Mouse (Mus musculus) spleen, adult 12 weeks (tissue): ENCODE measurements around the gene Zdhhc14.

Source experiments
- DNase-seq: peaks from one replicate; pipeline ENCODE4 v3.0.0; 2022; ENCODE audit warnings: low spot score

The Zdhhc14 gene

DNA sequence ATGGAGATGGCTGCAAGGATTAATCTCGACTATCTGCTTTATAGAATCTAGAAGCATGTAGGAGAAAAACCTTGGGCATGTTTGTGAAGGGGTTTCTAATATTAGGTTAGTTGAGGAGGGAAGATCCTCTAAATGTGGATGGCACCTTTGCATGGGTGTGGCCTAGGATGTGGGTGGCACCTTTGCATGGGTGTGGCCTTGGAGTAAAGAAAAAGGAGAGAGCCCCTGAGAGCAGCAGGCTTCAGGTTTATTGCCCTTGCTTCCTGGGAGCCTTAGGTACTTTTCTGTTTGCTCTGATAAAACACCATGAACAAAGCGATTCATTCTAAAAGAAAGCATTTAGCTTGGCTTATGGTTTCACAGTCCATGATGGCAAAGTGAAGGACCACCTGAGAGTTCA, 62.2 kb downstream of the Zdhhc14 start:
- no peak for DNase-seq

DNA sequence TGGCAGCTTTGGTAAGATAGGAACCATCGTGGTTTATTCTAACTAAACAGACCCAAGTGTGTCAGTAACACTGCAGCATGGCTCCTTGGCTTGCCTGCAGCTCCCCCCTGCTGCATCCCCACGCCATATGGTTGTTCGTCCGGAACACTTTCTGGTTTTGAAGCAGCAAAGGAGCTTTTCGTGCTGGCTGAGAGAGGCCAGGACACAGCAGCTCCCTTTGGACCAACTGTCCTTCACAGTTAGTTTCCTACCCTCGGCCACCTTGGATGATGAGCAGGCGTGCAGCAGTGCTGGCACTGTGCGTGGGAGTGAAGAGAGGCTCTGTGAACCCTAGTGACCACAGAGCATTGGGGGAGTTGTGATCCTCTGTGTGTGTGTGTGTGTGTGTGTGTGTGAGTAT, 64.2 kb downstream of the Zdhhc14 start:
- DNase-seq = no peak

DNA sequence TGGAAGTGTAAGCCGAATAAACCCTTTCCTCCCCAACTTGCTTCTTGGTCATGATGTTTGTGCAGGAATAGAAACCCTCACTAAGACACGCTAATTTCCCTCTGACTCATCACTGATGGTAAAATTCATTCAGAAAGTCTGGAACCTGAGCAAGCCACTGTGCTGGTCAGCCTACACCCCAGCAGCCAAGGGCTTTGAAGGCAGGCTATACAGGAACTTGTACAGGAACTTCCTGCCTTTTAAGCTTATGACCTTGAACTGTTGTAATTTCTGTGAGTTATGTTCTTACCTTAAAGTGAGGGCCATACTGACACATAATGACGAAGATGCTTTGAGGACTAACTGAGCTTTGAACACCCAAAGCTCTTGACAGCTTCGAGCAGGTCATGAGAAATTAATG, 67.9 kb downstream of the Zdhhc14 start:
- no peak for DNase-seq

DNA sequence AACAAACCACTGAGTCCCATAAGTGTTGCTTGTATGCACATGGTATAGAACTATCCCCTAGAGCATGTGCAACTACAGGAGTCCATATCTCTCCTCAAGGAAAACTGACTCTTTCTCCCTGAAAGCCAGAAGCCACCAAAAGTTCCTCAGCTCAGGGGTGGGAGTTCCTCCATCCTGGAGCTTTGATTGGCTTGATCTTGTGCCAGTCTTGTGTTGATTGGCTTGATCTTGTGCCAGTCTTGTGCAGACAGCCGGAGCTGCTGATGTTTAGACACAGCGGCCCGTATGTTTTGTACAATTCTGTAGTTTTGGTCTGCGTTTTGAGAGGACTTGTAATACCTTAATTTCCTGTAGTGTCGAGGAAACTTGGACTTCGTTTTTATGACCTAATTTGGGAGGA, 70.8 kb downstream of the Zdhhc14 start:
- DNase-seq = no peak

DNA sequence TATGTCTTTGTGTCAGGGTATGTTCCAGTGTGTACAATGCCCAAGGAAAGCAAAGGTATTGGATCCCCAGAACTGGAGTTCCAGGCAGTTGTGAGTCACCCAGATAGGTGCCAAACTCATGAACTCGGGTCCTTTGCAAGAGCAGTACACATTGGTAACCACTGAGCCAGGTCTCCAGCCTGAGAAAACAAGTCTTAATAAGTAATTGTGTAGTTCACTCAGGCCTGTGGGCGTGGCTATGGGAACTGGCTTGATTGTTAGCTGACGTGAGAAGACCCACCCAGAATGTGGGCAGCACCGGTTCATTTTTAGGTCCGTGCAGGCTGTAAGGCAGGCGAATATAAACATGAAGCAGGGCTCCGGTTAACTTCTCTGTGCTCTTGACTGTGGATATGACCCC, 73.6 kb downstream of the Zdhhc14 start:
- no peak for DNase-seq

DNA sequence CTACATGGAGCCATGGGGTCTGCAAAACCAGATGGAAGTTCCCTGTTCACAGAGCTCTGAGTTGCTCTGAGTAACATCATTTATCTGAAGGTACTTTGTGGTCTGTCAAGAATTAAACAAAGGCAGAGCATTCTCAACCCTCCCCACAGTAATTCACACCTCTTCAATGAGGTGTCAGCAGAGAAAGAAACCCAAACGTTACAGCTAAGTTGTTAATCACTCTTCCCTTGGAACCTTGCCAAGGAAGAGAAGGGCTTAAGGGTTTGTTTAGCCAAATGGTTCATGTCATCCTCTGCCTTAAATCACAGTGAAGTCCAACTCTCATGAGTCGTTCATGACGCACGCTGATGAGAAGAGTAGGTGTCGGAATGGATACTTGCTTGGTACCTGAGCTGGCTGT, 75.6 kb downstream of the Zdhhc14 start:
- no peak for DNase-seq

DNA sequence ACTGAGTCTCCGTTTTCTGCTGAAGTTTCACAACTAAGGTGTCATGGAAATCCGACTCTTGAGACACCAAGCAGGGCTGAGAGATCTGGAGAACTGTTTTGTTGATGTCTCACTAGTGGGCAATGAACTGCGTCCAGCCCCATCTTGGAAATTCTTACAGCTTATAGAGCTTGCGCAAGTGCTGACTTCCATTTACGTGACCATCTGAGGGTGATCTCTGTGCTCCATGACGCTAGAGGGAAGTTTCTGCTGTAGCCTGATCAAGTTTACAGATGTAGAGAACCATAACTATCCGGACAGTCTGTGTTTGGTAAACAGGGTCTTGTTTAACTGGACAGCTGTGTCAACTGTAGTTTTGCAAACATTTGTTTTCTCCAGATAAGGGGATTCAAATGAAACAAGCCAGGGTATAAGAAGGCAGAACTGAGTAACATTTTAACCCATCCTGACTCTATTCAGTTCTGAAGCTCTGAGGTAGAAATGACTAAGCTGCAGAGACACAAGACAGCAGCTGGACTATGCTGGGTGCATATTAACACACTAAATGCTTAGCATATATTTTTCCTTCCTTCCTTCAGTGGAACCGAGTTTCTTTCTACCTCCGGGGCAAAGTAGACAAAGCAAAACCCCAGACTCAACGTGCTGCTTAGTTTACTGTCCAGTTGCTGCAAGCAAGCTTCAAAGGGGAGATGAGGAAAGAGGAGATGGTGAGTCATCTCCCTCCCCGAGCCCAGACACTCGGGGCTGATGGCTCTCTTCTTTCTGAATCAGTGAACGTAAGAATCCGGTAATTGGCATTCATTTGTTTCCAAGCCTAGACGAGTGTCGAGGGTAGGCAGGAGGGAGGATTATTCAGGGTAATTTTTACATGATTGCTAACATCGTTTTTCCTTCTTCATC, 77.0 kb downstream of the Zdhhc14 start:
- no peak for DNase-seq

DNA sequence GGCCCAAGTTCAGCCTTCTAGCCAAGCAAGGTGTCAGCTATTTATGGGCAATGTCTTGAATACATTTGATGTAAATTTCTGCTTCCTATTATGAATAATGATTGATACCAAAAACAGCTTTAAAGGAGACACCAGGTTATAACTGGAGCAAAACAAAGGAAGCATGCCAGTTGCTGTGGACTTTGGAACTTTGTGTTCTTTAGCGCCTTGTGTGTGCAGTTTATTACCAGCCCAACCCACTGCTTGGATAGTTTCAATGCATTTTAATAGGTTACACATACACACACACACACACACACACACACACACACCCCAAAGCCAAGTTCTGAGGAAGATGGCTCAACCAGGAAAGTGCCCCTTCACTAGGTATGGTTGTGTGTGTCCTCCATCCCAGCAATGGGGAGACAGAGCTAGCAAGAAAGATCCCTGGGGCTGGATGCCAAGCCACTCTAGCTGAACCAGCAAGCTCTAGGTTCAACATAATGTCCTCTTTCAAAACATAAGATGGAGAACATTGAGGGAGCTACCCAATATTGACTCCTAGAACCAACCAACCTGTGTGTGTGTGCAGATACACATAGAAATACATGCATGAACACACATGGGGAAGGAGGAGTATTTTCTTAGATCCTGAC, 79.9 kb downstream of the Zdhhc14 start:
- no peak for DNase-seq

DNA sequence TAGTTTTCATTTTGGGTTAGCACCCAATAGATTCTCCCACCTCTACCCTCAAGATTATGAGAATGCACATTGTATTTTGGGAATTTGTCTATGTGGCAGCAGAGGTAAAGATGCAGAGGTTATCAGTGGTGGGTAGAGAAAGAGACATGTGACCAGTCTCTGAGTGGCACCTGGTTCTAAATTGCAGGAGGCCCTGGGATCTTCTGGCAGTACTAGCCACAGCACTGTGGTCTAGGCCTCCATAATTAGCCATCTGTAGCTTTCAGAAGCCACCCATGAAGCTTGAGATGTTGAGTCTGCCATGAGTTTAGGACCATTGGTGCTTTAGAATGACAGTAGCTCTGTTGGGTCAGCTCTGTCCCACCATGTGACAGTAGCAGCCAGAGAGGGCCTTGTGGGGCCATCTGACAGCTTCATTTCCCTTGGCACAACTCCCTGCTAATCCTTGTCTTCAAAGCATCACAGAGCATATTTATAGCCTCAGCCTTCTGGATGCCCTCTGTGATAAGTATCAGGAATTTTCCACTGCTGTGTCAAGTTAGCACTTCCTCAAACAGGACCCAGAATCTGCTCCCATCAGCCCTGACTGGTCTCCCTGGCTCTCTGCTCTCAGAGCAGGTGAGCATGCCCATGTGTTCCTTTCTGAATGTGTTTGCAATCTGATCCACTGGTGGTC, 80.5 kb downstream of the Zdhhc14 start:
- no peak for DNase-seq

DNA sequence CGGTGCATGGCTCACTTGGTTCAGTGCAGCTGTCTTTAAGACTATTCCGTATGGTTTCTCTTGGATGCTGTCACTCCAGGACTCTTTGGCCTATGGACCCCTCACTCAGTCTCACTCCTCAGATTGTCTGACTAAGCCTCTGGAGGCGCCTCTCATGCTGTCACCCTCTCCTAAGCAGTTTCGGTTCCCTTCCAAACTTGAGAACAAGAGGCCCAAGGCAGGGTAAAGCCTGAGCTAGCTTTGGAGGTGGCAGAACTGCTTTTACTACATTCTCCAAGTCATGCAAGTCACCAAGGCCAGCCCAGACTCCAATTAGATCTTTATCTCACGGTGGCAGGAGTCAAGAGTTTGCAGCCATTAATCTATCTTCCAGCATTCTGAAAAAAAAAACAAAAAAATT, 82.3 kb downstream of the Zdhhc14 start:
- no peak for DNase-seq

DNA sequence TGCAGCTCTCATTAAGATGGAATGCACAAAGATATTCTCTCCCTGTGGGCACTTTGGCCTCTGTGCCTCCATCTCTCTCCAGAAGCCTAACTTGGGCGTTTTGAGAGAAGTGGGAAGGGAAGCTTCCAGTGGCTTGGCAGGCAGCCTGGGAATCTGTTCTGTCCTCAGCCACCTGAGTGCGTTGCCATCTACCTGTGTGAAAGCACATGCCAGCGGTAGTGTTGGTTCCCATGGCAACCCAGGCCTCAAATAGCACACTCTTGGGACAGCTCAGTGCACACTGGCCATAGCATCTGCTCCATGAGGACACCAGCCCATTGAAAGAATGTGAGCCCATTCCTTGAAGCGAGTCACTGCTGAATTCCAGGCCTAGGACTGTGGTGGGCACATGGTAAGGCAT, 83.2 kb downstream of the Zdhhc14 start:
- no peak for DNase-seq

DNA sequence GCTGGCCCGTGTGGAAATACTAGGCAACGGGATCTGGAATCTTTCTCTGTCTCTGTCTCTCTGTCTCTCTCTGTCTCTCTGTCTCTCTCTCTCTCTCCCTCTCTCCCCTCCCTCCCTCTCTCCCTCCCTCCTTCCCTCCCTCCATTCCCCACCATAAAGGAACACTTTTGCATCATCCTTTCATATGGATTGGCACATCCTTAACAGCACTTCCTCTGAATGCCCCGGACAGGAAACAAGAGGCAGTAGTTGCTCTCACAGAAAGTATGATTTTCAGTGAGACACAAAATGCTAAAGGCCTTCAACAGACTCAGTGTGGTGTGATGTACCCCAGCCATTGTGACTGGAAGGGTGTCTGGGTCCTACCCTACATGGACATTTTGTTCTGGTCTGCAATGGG, 89.9 kb downstream of the Zdhhc14 start:
- no peak for DNase-seq

DNA sequence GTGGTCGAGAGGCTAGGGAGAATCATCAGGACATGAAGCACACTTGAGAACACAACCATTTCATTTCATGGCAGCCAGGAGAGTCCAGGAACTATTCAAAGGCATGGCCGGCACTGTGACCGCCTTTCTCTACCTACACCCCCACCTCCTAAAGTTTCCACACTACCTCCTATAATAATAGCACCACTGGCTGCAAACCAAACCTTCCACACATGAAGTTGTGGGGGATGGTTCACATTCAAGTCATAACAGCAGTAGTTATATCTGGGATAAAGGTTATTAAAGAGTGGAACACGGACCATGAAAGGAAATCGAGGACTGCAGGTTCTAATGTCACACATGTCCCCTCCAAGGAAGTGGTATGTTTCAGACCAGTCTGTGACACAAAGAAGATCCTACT, 90.6 kb downstream of the Zdhhc14 start:
- no peak for DNase-seq

DNA sequence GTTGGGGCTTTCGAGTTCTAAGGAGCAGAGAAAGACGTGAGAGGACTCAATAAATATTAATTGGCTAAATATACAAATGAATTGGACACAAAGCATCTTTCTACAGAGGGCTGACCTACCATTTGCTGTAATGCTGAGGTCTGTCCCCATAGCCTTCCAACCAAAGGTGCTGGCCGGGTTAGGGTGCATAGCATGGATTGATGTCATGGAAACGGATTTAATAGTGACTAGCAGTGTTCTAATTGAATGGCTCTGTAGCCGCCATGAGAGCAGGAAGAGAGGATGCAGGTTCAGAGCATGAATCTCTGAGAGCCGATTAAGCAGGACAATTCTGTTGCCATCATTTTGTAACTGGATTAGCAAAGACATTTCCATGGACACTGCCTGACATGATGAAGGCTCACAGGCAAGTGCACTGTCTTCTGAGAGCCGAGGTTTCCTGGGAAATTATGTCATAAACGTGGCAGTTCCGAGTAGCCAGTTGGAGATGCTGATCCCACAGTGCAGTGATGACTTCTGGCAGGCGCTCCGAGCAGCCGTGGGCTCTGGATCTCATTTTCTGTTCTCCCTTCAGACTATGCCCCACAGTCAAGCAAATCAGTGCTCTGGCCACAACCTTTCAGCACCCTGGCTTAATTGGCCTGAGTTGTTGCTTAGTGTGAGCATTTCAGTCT, 91.3 kb downstream of the Zdhhc14 start:
- no peak for DNase-seq

DNA sequence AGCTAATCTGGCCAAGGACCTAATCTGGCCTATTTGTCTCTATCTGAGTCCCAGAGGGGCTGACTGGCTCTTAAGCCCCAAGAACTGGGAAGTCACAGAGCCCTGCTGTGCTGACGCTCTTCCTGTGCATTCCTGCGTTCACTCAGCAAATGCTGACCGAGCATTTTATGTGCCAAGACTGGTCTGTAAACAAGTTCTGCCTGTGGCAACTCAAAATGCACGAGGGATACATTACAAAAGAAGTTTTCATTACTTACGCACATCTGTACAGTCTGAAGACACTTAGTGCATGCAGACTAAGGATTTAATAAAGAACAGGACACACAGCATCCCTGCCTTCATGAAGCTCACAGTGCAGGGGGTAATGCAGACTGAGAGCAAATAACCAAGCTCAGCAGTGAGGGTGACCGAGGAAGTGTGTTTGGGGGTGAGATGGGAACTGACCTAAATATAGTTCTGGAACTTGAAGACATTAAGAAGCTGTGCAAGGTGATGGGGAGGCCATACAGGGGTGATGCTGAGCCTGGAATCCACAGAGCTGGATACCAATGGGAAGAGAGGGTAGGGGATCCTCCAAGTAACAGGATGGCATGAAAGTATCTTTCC, 99.3 kb downstream of the Zdhhc14 start:
- no peak for DNase-seq

DNA sequence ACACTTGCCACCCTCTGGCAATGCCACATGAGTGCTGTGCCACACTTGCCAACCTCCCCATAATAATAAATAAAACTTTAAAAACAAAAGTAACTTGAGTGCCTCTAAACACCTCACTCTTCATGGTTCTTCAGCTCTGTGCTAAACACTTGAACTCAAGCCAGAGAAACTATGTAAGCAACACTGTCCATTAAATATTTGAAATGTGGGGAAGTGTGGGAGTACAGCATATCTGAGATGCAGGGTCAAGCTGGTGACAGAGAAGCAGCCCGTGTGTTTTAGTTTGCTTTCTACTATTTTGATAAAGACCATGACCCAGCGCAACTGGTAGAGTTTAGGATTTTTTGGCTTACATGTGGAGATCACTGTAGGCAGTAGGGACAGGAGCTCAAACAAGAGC, 100.7 kb downstream of the Zdhhc14 start:
- DNase-seq = no peak

DNA sequence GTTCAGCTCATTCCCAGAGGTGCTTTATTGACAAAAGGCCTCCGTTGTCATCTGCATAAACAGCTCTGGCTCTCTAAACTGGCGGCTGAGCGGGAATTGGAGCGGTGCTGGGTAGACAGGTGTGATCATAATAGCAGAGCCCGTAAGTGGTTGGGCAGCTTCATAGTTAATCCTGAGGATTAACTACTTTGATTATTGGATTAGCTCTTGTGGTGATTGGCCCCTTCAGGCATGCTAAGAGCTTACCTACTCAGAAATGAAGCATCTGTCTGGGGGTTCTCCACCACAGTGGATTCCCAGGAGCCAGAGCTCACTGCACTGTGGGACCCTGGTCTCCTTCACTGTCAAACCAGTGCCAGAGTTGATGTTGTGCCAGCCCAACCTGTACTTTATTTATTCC, 102.7 kb downstream of the Zdhhc14 start:
- no peak for DNase-seq

DNA sequence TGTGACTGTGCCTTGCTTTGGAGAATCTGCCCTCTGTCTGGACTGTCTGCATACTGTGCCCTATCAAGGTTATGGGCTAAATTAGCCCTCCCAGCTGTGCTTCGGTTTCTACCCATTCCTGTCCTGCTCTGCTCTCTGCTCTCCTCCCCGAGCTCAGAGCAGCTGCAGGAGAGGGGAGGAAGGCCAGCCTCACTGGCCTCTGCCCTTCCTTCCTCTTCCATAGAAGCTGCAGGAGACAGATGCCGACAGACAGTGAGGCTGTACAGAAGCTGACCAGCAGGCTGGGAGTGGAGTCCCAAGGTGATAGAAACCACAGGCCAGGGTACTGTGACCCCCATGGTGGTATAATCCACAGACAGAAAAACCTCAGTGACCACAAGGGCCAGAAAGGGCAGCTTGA, 104.1 kb downstream of the Zdhhc14 start:
- no peak for DNase-seq

DNA sequence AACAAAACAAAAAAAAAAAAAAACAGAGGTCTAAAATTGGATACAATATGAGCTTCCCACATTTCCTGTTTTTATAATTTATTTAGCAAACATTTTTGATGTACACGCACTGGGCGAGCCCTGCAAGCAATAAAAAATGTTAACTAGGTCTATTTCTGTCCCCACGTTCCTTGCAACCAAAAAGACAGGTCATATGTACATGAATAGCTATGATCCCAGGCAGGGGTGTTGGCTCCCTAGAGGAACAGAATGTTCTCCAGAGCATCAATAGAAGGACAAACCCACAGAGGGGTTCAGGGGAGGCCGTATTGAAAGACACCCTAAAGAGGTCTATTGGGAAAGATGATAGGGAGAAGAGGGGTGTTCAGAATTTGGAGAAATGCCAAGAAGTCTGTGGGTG, 106.6 kb downstream of the Zdhhc14 start:
- DNase-seq = no peak

DNA sequence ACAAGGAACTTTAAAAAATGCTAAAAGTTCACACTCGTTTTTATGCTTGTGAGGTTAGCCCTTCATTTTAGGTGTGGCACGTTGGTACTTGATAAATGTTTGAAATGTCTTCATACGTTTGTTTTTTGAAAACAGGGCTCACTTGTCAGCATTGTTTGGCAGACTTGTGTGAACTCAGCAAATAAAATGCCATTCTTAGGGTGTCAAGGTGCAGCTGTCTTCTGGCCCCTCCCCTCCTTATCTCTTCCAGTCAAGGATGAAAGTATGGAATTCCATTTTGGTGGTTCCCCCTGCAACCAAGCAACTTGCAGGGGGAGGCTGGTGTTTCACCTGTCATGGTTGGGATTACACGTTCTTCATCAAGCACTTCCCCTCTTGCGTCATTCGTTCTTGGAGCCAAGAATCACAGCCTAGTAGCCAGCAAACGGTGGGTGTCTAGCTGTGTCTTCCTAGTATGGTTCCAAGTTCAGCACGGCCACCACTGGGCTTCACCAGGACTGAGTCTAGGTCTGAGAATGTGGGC, 108.2 kb downstream of the Zdhhc14 start:
- no peak for DNase-seq

DNA sequence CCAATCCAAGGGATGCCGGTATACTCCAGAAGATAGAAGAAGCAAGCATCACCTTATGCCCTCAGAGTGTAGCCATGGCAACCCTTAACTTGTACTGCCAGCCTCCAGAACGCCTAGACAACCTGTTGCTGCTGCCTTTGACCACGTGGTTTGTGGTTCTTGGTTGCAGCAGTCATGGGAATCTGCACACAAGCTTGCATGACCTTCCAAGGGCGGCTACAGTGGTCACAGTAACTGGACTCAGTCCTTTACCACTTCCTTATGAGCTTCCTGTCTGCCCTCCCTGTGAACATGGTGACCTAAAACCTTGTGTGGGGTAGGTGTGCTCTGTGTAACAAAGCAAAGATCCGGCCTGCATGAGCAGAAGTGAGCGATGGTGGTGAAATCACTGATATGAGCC, 109.6 kb downstream of the Zdhhc14 start:
- peak; percentile 18 for DNase-seq

DNA sequence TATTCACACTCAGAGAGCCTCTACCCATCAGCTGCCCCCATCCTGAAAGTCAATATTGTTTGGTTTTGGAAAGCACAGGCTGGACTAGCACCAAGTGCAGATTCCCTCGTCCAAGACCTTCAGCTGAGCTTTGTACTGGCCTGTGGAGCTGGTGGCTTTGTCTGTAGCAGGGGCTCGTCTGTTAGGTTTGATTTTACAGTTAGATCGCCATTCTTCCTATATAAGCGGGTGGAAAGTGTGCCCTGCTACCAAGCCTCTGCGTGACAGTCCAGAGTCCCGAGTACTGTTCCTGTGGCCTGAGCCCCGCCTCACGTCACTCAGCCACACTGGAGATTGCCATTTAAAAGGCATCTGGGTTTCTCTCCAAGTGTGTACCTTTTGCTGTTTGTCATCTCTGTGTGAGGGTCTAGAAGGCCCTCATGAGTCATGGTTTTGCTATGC, 113.8 kb downstream of the Zdhhc14 start:
- DNase-seq = no peak
